Mouse (Mus musculus) adrenal gland, postnatal 4 days (tissue): ENCODE measurements around the gene Itgb2l. TPM values are rescaled to one million over a fixed set of nuclear protein-coding genes. Genes with fewer than 3 reads are reported as not detected.

Experiments
- total RNA-seq, 2 experiments: library from RNA; stranded (reverse); gene quantifications; 2 replicates each; pipeline ENCODE4 v1.2.3; 2021

The Itgb2l gene
- total RNA-seq, 2 experiments from 2014 or later: 1.0 to 2.2 TPM

Other genes with a start within 250 kb of the Itgb2l start
- 10 to 100 TPM in 1 of 2 experiments, 1 to 10 TPM in 1; 9.0 to 23.2 TPM for gene Sh3bgr, start 243.2 kb downstream of the Itgb2l start, total RNA-seq
- 1 to 10 TPM in 1 of 2 experiments, under 1 TPM in 1; 0.37 to 1.8 TPM for gene B3galt5, start 207.8 kb downstream of the Itgb2l start, total RNA-seq
- gene Pcp4, start 24.0 kb upstream of the Itgb2l start, total RNA-seq: 10 to 100 TPM; 32.9 to 34.7 TPM